Mouse (Mus musculus): ENCODE data around the gene Ipo7. TPM values are rescaled to one million over a fixed set of nuclear protein-coding genes. Genes with fewer than 3 reads are reported as not detected.
"Not testable (repeated sequence)": the region's sequence is repeated elsewhere in the genome, so short reads cannot be mapped to it uniquely, and the experiment has no call there.

Gene Ipo7
- total RNA-seq, 2 experiments from 2014 or later, result 97.9 to 105 TPM

DNA sequence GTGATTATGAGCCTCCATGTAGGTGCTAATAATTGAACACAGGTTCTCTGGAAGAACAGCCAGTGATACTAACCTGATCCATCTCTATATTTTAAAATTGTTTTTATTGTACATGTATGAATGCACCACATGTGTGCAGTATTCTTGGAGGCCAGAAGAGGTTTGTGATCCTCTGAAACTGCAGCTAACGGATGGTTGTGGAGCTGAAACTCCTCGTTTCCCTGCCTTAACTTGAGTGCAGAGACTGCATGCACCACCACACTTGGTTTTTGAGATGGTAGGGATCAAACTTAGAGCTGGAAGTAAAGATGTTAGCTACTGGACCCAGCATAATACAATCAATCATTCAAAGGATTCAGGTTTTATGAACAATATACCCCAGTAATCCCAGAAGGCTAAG, 8.5 kb downstream of the Ipo7 start:
- no peak for DNase-seq (ENCODE audit: extremely low spot score in 1 of 2, low spot score in 2 of 2)
- no peak for TF ChIP-seq CTCF (IDR thresholded peaks at IDR 0.05)
- Histone ChIP-seq H3K27ac (no peak overlapping the region), H3K4me3 (no peak overlapping the region)
- intact Hi-C loops (cut with DNase I), result no loop called here

DNA sequence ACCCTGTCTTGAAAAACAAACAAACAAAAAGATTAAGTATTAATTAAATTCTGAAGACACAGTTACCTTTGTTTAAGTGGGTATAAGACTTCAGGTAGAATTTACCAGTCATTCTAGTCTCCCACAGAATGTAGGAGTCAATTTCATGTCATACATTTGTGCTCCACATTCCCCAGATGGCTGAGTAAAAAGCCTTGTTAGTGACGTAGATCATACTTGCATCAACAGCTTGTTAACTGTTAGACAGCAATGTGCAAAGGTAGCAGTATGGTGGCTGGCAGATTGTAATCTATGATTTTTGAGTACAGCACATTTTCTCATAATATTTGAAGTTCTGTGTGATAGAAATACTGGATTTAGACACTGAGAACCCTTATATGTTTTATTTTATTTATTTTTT, 10.8 kb downstream of the Ipo7 start:
- no peak overlapping the region for H3K27ac ChIP-seq
- intact Hi-C loops (cut with DNase I), result no loop called here
- DNase-seq (ENCODE audit: extremely low spot score in 1 of 2, low spot score in 2 of 2), result no peak
- TF ChIP-seq CTCF (IDR thresholded peaks at IDR 0.05), result no peak
- no peak overlapping the region for H3K4me3 ChIP-seq

- Histone ChIP-seq H3K27ac (no peak overlapping the region), H3K4me3 (no peak overlapping the region)
- DNase-seq (ENCODE audit: extremely low spot score in 1 of 2, low spot score in 2 of 2), result no peak
- intact Hi-C loops (cut with DNase I), result no loop called here
- no peak for TF ChIP-seq CTCF (IDR thresholded peaks at IDR 0.05)
Measured at GRCm38 (mm10) chr7:110030342-110030741, 12.3 kb downstream of the Ipo7 start.

- DNase-seq (ENCODE audit: extremely low spot score in 1 of 2, low spot score in 2 of 2); intact Hi-C loops (cut with DNase I); H3K4me3 ChIP-seq; H3K27ac ChIP-seq: not testable (repeated sequence)
Measured at GRCm38 (mm10) chr7:110057723-110058122, 39.6 kb downstream of the Ipo7 start.

- no peak for DNase-seq (ENCODE audit: extremely low spot score in 1 of 2, low spot score in 2 of 2)
- intact Hi-C loops (cut with DNase I), result no loop called here
Measured at GRCm38 (mm10) chr7:110059092-110059785, 41.2 kb downstream of the Ipo7 start.

GRCm38 (mm10) chr7:110060106-110060668, 42.1 kb downstream of the Ipo7 start:
- Histone ChIP-seq H3K4me3 (peak overlapping the region; percentile 96), H3K27ac (peak overlapping the region; percentile 97)
- no peak for TF ChIP-seq CTCF (IDR thresholded peaks at IDR 0.05)
- intact Hi-C loops (cut with DNase I), result loop anchor here (2.0 kb wide), 3 partner anchors 41 to 73 kb away; partner anchors contain the start of genes Ipo7, Tmem41b and Wee1
- no peak for DNase-seq (ENCODE audit: extremely low spot score in 1 of 2, low spot score in 2 of 2)

More at GRCm38 (mm10) chr7:110059092-110059785, 41.2 kb downstream of the Ipo7 start:
- Histone ChIP-seq H3K27ac (no peak overlapping the region; the same call in 1 of the 2 replicates), H3K4me3 (no peak overlapping the region)
- TF ChIP-seq CTCF (IDR thresholded peaks at IDR 0.05), result peak; percentile 52

- H3K27ac ChIP-seq, result peak overlapping the region; percentile 97
- intact Hi-C loops (cut with DNase I), result loop anchor here (2.0 kb wide), 3 partner anchors 42 to 74 kb away; partner anchors contain the start of genes Ipo7, Tmem41b and Wee1
- DNase-seq (ENCODE audit: extremely low spot score in 1 of 2, low spot score in 2 of 2), result no peak
- peak overlapping the region; percentile 96 for H3K4me3 ChIP-seq
- no peak; the same call in 1 of the 2 replicates for TF ChIP-seq CTCF (IDR thresholded peaks at IDR 0.05)
Measured at GRCm38 (mm10) chr7:110060669-110061198, 42.7 kb downstream of the Ipo7 start.

GRCm38 (mm10) chr7:110061199-110061751, 43.2 kb downstream of the Ipo7 start, which contains the start of gene Zfp143:
Gene Zfp143, plus strand, starts transcription at chr7:110061217.
- no peak; the same call in 1 of the 2 replicates for TF ChIP-seq CTCF (IDR thresholded peaks at IDR 0.05)
- DNase-seq (ENCODE audit: extremely low spot score in 1 of 2, low spot score in 2 of 2), result peak; percentile 100
- peak within 1 kb of the TSS; percentile 100 for H3K27ac ChIP-seq
- intact Hi-C loops (cut with DNase I), result loop anchor here (2.0 kb wide), 3 partner anchors 42 to 74 kb away; partner anchors contain the start of genes Ipo7, Tmem41b and Wee1
- H3K4me3 ChIP-seq, result peak within 1 kb of the TSS; percentile 96

GRCm38 (mm10) chr7:110061752-110062273, 43.7 kb downstream of the Ipo7 start:
- Histone ChIP-seq H3K27ac (peak overlapping the region; percentile 100), H3K4me3 (peak overlapping the region; percentile 88)
- TF ChIP-seq CTCF (IDR thresholded peaks at IDR 0.05), result no peak
- peak; percentile 75 to 81 for DNase-seq (ENCODE audit: extremely low spot score in 1 of 2, low spot score in 2 of 2)
- intact Hi-C loops (cut with DNase I), result loop anchor here (2.0 kb wide), 3 partner anchors 43 to 75 kb away; partner anchors contain the start of genes Ipo7, Tmem41b and Wee1

DNA sequence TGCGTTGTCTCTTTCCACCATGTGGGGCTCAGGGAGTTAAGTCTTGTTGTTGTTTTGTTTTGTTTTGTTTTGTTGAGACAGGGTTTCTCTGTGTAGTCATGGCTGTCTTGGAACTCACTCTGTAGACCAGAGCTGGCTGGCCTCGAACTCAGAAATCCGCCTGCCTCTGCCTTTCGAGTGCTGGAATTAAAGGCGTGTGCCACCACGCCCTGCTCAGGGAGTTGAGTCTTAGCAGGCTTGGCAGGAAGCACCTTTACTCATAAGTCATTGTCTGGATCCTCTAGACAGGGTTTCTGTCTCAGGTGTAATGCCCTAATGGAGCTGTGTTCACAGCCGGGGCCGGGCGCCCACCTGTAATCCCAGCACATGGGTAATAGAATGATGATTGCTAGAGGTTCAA, 45.7 kb downstream of the Ipo7 start:
- TF ChIP-seq CTCF (IDR thresholded peaks at IDR 0.05), result no peak
- no peak for DNase-seq (ENCODE audit: extremely low spot score in 1 of 2, low spot score in 2 of 2)
- intact Hi-C loops (cut with DNase I), result no loop called here
- H3K27ac ChIP-seq, result no peak overlapping the region
- no peak overlapping the region for H3K4me3 ChIP-seq

GRCm38 (mm10) chr7:110069070-110069469, 51.0 kb downstream of the Ipo7 start:
- no peak overlapping the region for H3K27ac ChIP-seq
- no peak overlapping the region for H3K4me3 ChIP-seq
- DNase-seq (ENCODE audit: extremely low spot score in 1 of 2, low spot score in 2 of 2), result no peak
- intact Hi-C loops (cut with DNase I), result no loop called here
- no peak for TF ChIP-seq CTCF (IDR thresholded peaks at IDR 0.05)

- Histone ChIP-seq H3K4me3 (no peak overlapping the region), H3K27ac (no peak overlapping the region)
- DNase-seq (ENCODE audit: extremely low spot score in 1 of 2, low spot score in 2 of 2), result no peak
- intact Hi-C loops (cut with DNase I), result no loop called here
- TF ChIP-seq CTCF (IDR thresholded peaks at IDR 0.05), result no peak
Measured at GRCm38 (mm10) chr7:110078168-110078567, 60.1 kb downstream of the Ipo7 start.
